18 mouse cellular contexts compared by ENCODE assay signal in the genomic region with DNA sequence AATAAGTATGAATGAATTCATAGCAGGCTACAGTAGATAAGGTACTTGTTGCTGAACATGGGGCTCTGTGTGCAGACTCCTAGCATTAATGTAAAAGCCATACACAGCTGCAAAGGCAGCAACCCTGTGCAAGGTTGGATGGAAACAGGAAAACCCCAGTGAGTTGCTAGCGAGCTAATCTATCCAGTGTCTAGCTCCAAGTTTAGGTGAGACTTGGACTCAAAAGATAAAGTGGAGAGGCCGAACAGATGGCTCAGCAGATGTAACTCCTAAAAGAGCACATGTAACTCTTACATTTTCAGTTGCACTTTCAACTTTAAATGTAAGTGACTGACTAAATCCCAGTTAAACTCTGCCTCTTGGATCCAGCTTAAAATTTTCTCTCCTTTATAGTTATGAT. TPM values are rescaled to one million over a fixed set of nuclear protein-coding genes. Genes with fewer than 3 reads are reported as not detected.
DNase-seq lines count a peak whose midpoint lies in the region; ATAC-seq and TF ChIP-seq lines count a peak whose summit lies in the region.
"Had no signal": no experiment of that assay in that cellular context is flagged by ENCODE, and none has a peak within 500 bp of the region (broad histone marks: within the 10 kb centered on the region; RNA-seq: fewer than 3 reads in every experiment).

No protein-coding gene starts in this region.

- DNase-seq in frontal cortex, postnatal 36 days (ENCODE audit: low spot score in 2 of 2) = peak; percentile 7 to 45
- no peak for DNase-seq in frontal cortex, postnatal 25 days (ENCODE audit: low spot score in 2 of 2)
- no peak for DNase-seq in liver, embryonic 14.5 days (ENCODE audit: low read depth in 3 of 3, low spot score in 3 of 3)
- no peak for DNase-seq in liver, embryonic 11.5 days (ENCODE audit: low spot score)
- DNase-seq in brain, embryonic 14.5 days (ENCODE audit: low read depth) = peak; percentile 13
- peak; percentile 11 for DNase-seq in right cerebral cortex, postnatal 25 days
- no peak for DNase-seq in lung, postnatal 14 days
- no peak for DNase-seq in heart, adult 18-20 months
- DNase-seq: adrenal gland, postnatal 10 days; cerebellum, adult 2 months; cerebellum, postnatal 10 days; gastrocnemius, adult 2 months; gastrocnemius, postnatal 25 days; heart, postnatal 36 days had no signal

- H3K4me2 ChIP-seq in liver, embryonic 14.5 days (ENCODE audit: low read depth) = no peak overlapping the region
- no peak overlapping the region for H3K4me2 ChIP-seq in liver, embryonic 11.5 days
- H3K4me2 ChIP-seq: heart, embryonic 13.5 days; hindbrain, embryonic 15.5 days had no signal

- 28% methylated on average over 2 of the region's 2 CpGs for WGBS in liver, embryonic 14.5 days (ENCODE audit: insufficient replicate concordance)
- 69% methylated on average over 2 of the region's 2 CpGs for WGBS in liver, embryonic 11.5 days

- no peak overlapping the region for H3K9ac ChIP-seq in liver, embryonic 14.5 days (replicated peaks)
- no peak overlapping the region for H3K9ac ChIP-seq in liver, embryonic 11.5 days (ENCODE audit: low read depth, low read length)
- H3K9ac ChIP-seq: heart, embryonic 13.5 days; hindbrain, embryonic 15.5 days had no signal

- no peak overlapping the region for H3K27ac ChIP-seq in liver, embryonic 14.5 days
- no peak overlapping the region for H3K27ac ChIP-seq in liver, embryonic 11.5 days (ENCODE audit: low read depth, low read length)
- H3K27ac ChIP-seq: embryonic facial prominence, embryonic 10.5 days; gastrocnemius, adult 2 months; heart, embryonic 13.5 days; hindbrain, embryonic 15.5 days had no signal

- no peak for ATAC-seq in liver, embryonic 14.5 days (ENCODE audit: insufficient read depth)
- no peak for ATAC-seq in liver, embryonic 11.5 days (replicated peaks; ENCODE audit: low FRiP score)
- ATAC-seq: forebrain, embryonic 14.5 days had no signal

- TF ChIP-seq POLR2A in brain, embryonic 14.5 days (IDR thresholded peaks at IDR 0.05; ENCODE audit: borderline replicate concordance, extremely low read depth, insufficient read depth, insufficient read length, poor library complexity, severe bottlenecking) = no peak

- no peaks in the 10 kb centered on the region for H3K9me3 ChIP-seq in liver, embryonic 14.5 days (ENCODE audit: control insufficient read depth, low read length)
- no peaks in the 10 kb centered on the region for H3K9me3 ChIP-seq in liver, embryonic 11.5 days (ENCODE audit: control insufficient read depth, low read length)
- H3K9me3 ChIP-seq: embryonic facial prominence, embryonic 10.5 days; heart, embryonic 13.5 days; hindbrain, embryonic 15.5 days had no signal

- no peak overlapping the region for H3K4me3 ChIP-seq in liver, embryonic 14.5 days (ENCODE audit: insufficient read depth in 1 of 2, low read depth in 2 of 2, low read length in 2 of 2)
- no peak overlapping the region for H3K4me3 ChIP-seq in liver, embryonic 11.5 days (ENCODE audit: low read depth, low read length)
- H3K4me3 ChIP-seq: embryonic facial prominence, embryonic 10.5 days; gastrocnemius, adult 2 months; heart, embryonic 13.5 days; hindbrain, embryonic 15.5 days had no signal

- peaks cover 7 to 8% of the 10 kb centered on the region in 2 experiments for H3K4me1 ChIP-seq in liver, embryonic 14.5 days (replicated peaks; ENCODE audit: control insufficient read depth in 2 of 2, insufficient read depth in 2 of 2, low read length in 1 of 2)
- peaks cover 6% of the 10 kb centered on the region for H3K4me1 ChIP-seq in liver, embryonic 11.5 days (replicated peaks; ENCODE audit: control insufficient read depth, insufficient read depth, low read length)
- H3K4me1 ChIP-seq: embryonic facial prominence, embryonic 10.5 days; hindbrain, embryonic 15.5 days had no signal

- TF ChIP-seq CTCF in liver, embryonic 14.5 days (IDR thresholded peaks at IDR 0.05; ENCODE audit: low read depth) = no peak
- no peak for TF ChIP-seq CTCF in brain, embryonic 14.5 days (IDR thresholded peaks at IDR 0.05; ENCODE audit: borderline replicate concordance, extremely low read depth, insufficient read depth, insufficient read length)

- H3K36me3 ChIP-seq in liver, embryonic 14.5 days (replicated peaks; ENCODE audit: control insufficient read depth, insufficient read depth, low read depth) = no peaks in the 10 kb centered on the region
- H3K36me3 ChIP-seq in liver, embryonic 11.5 days (ENCODE audit: control insufficient read depth, insufficient read depth, low read length) = no peaks in the 10 kb centered on the region; the same call in 1 of the 2 replicates

- no peaks in the 10 kb centered on the region for H3K27me3 ChIP-seq in liver, embryonic 14.5 days (ENCODE audit: control insufficient read depth, insufficient read depth, low read length)
- H3K27me3 ChIP-seq in liver, embryonic 11.5 days (replicated peaks; ENCODE audit: control insufficient read depth, insufficient read depth, low read length) = no peaks in the 10 kb centered on the region
- H3K27me3 ChIP-seq: heart, embryonic 13.5 days; hindbrain, embryonic 15.5 days had no signal

- TF ChIP-seq EP300 in liver, embryonic 14.5 days (IDR thresholded peaks at IDR 0.05; ENCODE audit: low read depth) = 0 out of 2 replicates have a peak, but pooled peaks have one; percentile 24

RNA-seq across cellular contexts. Expression of gene Srbd1, which starts 48.1 kb away (rescaled TPM):
- polyA plus RNA-seq in liver, embryonic 14.5 days (2012; rRNA removed) = 2.7 and 4.6 TPM in 2 replicates
- polyA plus RNA-seq in liver, embryonic 14.5 days (2014; fragmentation: Nextera tagmentation; extraction: Ambion mirVana) = 3.4 and 3.8 TPM in 2 replicates
- polyA plus RNA-seq in liver, embryonic 11.5 days (2014; fragmentation: Nextera tagmentation; extraction: Ambion mirVana) = 11.5 and 13.3 TPM in 2 replicates
- polyA plus RNA-seq in brain, embryonic 14.5 days (2012; rRNA removed) = 10.2 and 12.0 TPM in 2 replicates
- 10 to 100 TPM; 12.5 to 13.0 TPM for total RNA-seq in heart, adult 18-20 months (2021)

Comparison
In these comparisons a context has a peak if more than half of its experiments do, and no peak if none do; other contexts are left out.
1. DNase-seq: peak in frontal cortex, postnatal 36 days (2 of 2), brain, embryonic 14.5 days (single experiment) and right cerebral cortex, postnatal 25 days (single experiment); none in frontal cortex, postnatal 25 days (0 of 2), liver, embryonic 14.5 days (0 of 3), liver, embryonic 11.5 days (single experiment), lung, postnatal 14 days (single experiment) and heart, adult 18-20 months (0 of 2).